Mouse (Mus musculus) ZHBTc4 (cell line): Measurements from ENCODE around the gene Scgb1a1.
A peak's percentile ranks its signal among the peaks of the same experiment; 100 is the strongest.
"Not testable (repeated sequence)": the region's sequence is repeated elsewhere in the genome, so short reads cannot be mapped to it uniquely, and the experiment has no call there.

Experiments
- DNase-seq: peaks from one replicate; pipeline ENCODE4 v3.0.0-alpha.2; 2011; ENCODE audit warnings: low read depth, low spot score

Gene Scgb1a1

GRCm38 (mm10) chr19:9100297-9101061, 12.7 kb upstream of the Scgb1a1 start:
- DNase-seq: peak; percentile 17

GRCm38 (mm10) chr19:9099751-9100150, 12.0 kb upstream of the Scgb1a1 start:
- DNase-seq: no peak

- DNase-seq: peak; percentile 59
Measured at GRCm38 (mm10) chr19:9097441-9097840, 9.7 kb upstream of the Scgb1a1 start.

- DNase-seq: no peak
Measured at GRCm38 (mm10) chr19:9095111-9095510, 7.4 kb upstream of the Scgb1a1 start.

- no peak for DNase-seq
Measured at GRCm38 (mm10) chr19:9090709-9091108, 3.0 kb upstream of the Scgb1a1 start.

- no peak for DNase-seq
Measured at GRCm38 (mm10) chr19:9090191-9090590, 2.4 kb upstream of the Scgb1a1 start.

- not testable (repeated sequence) for DNase-seq
Measured at GRCm38 (mm10) chr19:9083892-9084291, 3.9 kb downstream of the Scgb1a1 start.

- DNase-seq: no peak
Measured at GRCm38 (mm10) chr19:9083010-9083355, 4.8 kb downstream of the Scgb1a1 start.

- DNase-seq: peak; percentile 97
Measured at GRCm38 (mm10) chr19:9082191-9083009, 5.4 kb downstream of the Scgb1a1 start.

- peak; percentile 88 for DNase-seq
Measured at GRCm38 (mm10) chr19:9081311-9082190, 6.2 kb downstream of the Scgb1a1 start.

GRCm38 (mm10) chr19:9079916-9080315, 7.8 kb downstream of the Scgb1a1 start:
- DNase-seq: no peak

- peak; percentile 72 for DNase-seq
Measured at GRCm38 (mm10) chr19:9076982-9077660, 10.6 kb downstream of the Scgb1a1 start.

GRCm38 (mm10) chr19:9076035-9076434, 11.7 kb downstream of the Scgb1a1 start:
- DNase-seq: no peak

- peak; percentile 67 for DNase-seq
Measured at GRCm38 (mm10) chr19:9075558-9075957, 12.2 kb downstream of the Scgb1a1 start.

GRCm38 (mm10) chr19:9074424-9074823, 13.3 kb downstream of the Scgb1a1 start:
- no peak for DNase-seq

- no peak for DNase-seq
Measured at GRCm38 (mm10) chr19:9073776-9074411, 13.9 kb downstream of the Scgb1a1 start.

GRCm38 (mm10) chr19:9072157-9072530, 15.6 kb downstream of the Scgb1a1 start:
- no peak for DNase-seq

- no peak for DNase-seq
Measured at GRCm38 (mm10) chr19:9071456-9072156, 16.2 kb downstream of the Scgb1a1 start.

GRCm38 (mm10) chr19:9070316-9070715, 17.4 kb downstream of the Scgb1a1 start:
- DNase-seq: no peak

- no peak for DNase-seq
Measured at GRCm38 (mm10) chr19:9069687-9070307, 18.0 kb downstream of the Scgb1a1 start.
